Mouse (Mus musculus) gastrocnemius, adult 2 months (tissue): ENCODE data around the gene Slc25a19. TPM values are rescaled to one million over a fixed set of nuclear protein-coding genes. Genes with fewer than 3 reads are reported as not detected.

ENCODE experiments used
- DNase-seq: peaks from one replicate; pipeline ENCODE4 v3.0.0; 2022
- H3K27ac ChIP-seq: fragments of 200-600 bp; 2 replicates; pipeline ENCODE4 v1.8.1; 2022; ENCODE audit warnings: mild to moderate bottlenecking
- H3K4me3 ChIP-seq: fragments of 200-600 bp; 2 replicates; pipeline ENCODE4 v1.8.1; 2022; ENCODE audit warnings: mild to moderate bottlenecking, moderate library complexity
- CTCF ChIP-seq: fragments of 200-600 bp; IDR thresholded peaks from 2 replicates; pipeline ENCODE4 v1.8.1; 2022; ENCODE audit warnings: antibody characterized with exemption, mild to moderate bottlenecking, moderate library complexity
- intact Hi-C: fragments of 180-260 bp; cut with DNase I; formaldehyde crosslinking; loops from one replicate; pipeline ENCODE4 v1.15.1; 2025
- total RNA-seq, 2 experiments: library from RNA; stranded (reverse); gene quantifications; 2 replicates each; pipeline ENCODE4 v1.2.3; 2021

Slc25a19 gene
- total RNA-seq, 2 experiments from 2014 or later: 43.1 to 51.5 TPM

GRCm38 (mm10) chr11:115638498-115639409 is 10.7 kb upstream of the Slc25a19 start:
- DNase-seq: no peak
- no peak for TF ChIP-seq CTCF
- Histone ChIP-seq H3K4me3 (no peak overlapping the region), H3K27ac (no peak overlapping the region)
- intact Hi-C loops: no loop called here

DNA sequence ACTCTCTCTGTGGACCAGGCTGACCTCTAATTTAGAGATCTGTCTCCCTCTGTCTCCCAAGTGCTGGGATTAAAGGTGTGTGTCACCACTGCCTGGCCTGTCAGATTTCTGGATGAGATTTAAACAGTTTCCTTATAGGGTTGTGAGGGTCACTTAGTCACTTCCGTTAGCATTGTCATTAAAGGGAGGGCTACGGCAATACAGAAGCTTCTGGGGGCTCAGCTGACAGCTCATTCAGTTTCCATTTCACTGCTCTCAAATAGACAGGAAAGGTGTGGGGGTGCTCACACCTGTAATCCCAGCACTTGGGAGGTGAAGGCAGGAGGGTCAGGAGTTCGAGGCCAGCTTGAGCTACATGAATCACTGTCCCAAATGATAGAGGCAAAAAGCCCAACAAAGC is 8.9 kb upstream of the Slc25a19 start:
- DNase-seq: no peak
- H3K4me3 ChIP-seq: no peak overlapping the region
- intact Hi-C loops: no loop called here
- no peak for TF ChIP-seq CTCF
- H3K27ac ChIP-seq: no peak overlapping the region

DNA sequence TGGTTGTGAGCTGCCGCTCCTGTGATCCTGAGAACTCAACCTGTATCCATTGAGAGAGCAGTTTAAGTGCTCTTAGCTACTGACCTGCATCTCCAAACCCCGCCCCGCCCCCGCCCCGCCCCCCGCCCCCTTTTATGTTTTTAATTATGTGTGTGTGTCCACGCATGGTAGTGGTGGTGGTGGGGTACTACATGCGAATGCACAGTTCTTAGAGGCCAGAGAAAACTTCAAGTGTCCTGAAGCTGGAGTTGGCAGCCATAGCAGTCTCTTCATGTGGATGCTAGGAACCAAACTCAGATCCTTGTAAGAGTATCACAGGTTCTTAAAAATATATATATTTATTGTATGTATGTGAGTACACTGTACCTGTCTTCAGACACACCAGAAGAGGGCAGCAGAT is 7.4 kb upstream of the Slc25a19 start:
- intact Hi-C loops: no loop called here
- Histone ChIP-seq H3K4me3 (no peak overlapping the region), H3K27ac (no peak overlapping the region)
- TF ChIP-seq CTCF: no peak
- DNase-seq: no peak

- intact Hi-C loops: no loop called here
- no peak overlapping the region for H3K27ac ChIP-seq
- TF ChIP-seq CTCF: no peak
- no peak overlapping the region for H3K4me3 ChIP-seq
- DNase-seq: no peak
Measured at GRCm38 (mm10) chr11:115635041-115635440, 6.9 kb upstream of the Slc25a19 start.

DNA sequence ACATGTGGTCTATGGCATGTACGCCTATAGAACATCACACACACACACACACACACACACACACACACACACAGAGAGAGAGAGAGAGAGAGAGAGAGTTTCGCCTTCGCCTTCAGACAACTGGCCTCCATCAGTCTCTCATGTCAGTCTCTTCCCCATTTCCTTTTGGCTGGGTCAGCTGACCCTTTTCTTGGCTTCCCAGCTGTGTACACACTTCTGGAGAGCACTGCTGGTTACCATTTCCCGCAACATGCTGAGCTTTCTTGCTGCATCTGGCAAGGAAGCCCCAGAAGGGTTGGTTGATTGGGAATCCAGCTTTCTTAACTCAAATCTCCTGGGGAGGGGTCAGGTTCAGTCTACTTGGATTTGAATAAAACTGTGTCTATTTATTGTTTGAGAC is 6.0 kb upstream of the Slc25a19 start:
- intact Hi-C loops: loop anchor here (5.0 kb wide), 2 partner anchors 78 to 178 kb away; partner anchors contain the start of genes Caskin2 and Tsen54
- TF ChIP-seq CTCF: no peak
- H3K27ac ChIP-seq: no peak overlapping the region
- H3K4me3 ChIP-seq: no peak overlapping the region
- DNase-seq: no peak

DNA sequence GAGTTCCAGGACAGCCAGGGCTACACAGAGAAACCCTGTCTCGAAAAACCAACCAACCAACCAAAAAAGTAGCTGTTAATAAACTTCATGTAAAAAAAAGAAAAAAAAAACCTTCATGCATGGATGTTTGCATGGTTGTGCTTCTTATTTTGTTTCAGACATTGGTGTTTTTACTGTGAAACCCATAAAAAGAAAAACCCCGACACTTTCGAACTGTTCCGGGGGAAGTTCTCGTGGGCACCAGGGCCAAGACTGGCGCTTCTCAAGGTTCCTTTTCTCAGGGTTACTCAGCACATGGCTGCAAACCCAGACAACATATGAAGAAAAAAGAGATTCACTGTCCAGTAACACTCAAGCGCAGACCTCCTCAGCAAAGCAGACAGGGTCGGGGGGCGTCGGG is 4.8 kb upstream of the Slc25a19 start:
- no peak for TF ChIP-seq CTCF
- Histone ChIP-seq H3K27ac (no peak overlapping the region), H3K4me3 (no peak overlapping the region)
- DNase-seq: no peak
- intact Hi-C loops: loop anchor here (5.0 kb wide), 2 partner anchors 79 to 179 kb away; partner anchors contain the start of genes Caskin2 and Tsen54

DNA sequence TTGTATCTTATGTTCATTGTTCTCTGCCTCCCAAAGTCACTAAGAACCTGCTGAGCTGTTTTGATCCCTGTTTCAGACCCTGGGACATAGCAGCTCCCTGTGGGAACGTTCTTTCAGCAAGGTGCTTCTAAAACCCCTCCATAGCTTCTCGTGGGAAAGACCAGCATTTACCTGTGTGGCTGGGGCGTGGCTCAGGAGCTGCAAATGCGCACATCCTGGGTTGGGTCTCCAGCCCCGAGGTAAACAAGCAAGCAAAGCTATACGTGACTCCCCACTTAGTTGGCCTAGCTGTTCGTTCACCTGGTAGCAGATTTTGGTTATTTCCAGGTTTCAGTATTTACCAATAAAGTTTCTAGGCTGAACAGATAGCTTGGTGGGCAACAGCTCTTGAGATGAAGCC is 4.2 kb upstream of the Slc25a19 start:
- intact Hi-C loops: loop anchor here (5.0 kb wide), 2 partner anchors 80 to 180 kb away; partner anchors contain the start of genes Caskin2 and Tsen54
- Histone ChIP-seq H3K4me3 (no peak overlapping the region), H3K27ac (no peak overlapping the region)
- TF ChIP-seq CTCF: no peak
- no peak for DNase-seq

DNA sequence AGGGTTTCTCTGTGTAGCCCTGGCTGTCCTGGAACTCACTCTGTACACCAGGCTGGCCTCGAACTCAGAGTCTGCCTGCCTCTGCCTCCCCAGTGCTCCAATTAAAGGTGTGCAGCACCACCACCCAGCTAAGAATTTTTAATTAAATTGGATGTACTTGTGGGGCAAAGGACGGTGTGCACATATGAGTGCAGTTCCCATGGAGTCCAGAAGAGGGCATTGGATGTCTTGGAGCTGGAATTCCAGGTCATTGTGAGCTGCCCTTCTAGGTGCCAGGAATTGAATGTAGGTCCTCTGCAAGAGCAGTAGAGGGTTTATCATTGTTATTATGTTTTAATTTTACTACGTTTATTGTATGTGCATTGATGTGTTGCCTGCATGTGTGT is 3.4 kb upstream of the Slc25a19 start:
- peak; percentile 81 for TF ChIP-seq CTCF
- peak; percentile 59 for DNase-seq
- Histone ChIP-seq H3K27ac (no peak overlapping the region; the same call in 1 of the 2 replicates), H3K4me3 (no peak overlapping the region)
- intact Hi-C loops: loop anchor here (5.0 kb wide), 2 partner anchors 81 to 181 kb away; partner anchors contain the start of genes Caskin2 and Tsen54

DNA sequence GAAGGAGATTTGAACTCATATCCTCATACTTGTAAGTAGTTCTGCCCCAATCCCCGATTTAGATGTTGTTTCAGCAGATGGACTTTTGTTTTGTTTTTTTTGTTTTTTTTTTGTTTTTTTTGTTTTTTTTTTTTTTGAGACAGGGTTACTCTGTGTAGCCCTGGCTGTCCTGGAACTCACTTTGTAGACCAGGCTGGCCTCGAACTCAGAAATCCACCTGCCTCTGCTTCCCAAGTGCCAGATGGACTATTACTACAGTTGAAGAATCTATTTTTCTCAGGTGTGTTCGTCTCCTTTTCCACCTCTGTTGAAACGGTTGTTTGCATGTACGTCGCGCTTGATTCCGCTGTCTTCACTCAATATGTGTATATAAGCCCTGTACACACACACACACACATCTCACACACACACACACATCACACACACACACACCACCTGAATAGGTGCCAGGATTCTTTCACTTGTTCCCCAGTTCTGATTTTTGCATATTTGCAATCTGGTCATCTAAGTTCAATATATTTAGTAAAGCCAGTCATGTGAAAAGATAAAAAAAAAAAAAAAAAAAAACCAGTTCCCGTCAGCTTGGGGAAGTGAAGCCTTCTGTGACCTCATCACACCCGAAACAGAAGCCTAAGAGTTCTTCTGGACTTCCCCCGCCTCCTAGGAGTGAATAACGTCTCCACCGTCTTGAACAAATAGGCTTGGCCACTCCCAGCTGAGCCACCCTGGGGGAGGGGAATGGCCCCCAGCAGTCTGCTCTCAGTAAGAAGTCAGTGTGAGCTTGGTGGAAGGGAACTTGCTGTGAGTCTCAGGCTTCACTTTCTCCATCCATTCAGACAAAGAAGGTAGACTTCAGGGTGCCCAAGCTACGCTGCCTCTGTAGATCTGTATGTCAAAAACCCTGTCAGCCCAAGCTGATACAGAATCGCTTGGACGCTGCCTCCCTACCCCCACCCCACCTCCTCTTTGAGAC is 2.7 kb upstream of the Slc25a19 start:
- intact Hi-C loops: loop anchor here (5.0 kb wide), 2 partner anchors 81 to 181 kb away; partner anchors contain the start of genes Caskin2 and Tsen54
- TF ChIP-seq CTCF: no peak
- Histone ChIP-seq H3K4me3 (no peak overlapping the region), H3K27ac (no peak overlapping the region; the same call in 1 of the 2 replicates)
- DNase-seq: no peak

GRCm38 (mm10) chr11:115629734-115630531 is 1.8 kb upstream of the Slc25a19 start:
- Histone ChIP-seq H3K27ac (no peak overlapping the region), H3K4me3 (no peak overlapping the region)
- TF ChIP-seq CTCF: no peak
- DNase-seq: no peak
- intact Hi-C loops: loop anchor here (5.0 kb wide), 2 partner anchors 82 to 182 kb away; partner anchors contain the start of genes Caskin2 and Tsen54

DNA sequence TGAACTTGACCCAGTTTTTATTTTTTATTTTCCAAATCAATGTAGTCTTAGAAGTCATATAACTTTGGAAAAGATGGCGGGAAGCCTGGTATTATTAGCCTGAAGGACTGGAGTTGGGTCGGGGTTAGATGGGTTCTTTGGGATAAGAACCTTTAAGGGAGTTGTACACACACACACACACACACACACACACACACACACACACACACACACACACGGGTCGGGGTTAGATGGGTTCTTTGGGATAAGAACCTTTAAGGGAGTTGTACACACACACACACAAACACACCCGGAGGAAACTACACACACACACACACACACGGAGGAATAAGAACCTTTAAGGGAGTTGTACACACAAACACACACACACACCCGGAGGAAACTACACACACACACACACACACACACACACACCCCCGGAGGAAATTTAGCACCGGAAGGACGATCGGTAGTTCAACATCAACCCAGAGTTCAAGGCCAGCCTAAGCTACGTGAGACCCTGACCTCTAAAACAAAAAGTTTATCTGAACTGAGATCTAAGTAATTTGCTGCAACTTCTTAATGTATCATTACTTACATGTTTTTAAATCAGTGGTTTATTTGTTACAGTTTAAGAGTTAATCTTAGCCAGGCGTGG is 488 bp upstream of the Slc25a19 start:
- Histone ChIP-seq H3K4me3 (peak overlapping the region; percentile 72), H3K27ac (peak overlapping the region; percentile 92)
- intact Hi-C loops: no loop called here
- no peak for DNase-seq
- TF ChIP-seq CTCF: no peak
